Mouse (Mus musculus): ENCODE measurements around the gene Cd69.

- TF ChIP-seq CTCF (IDR thresholded peaks at IDR 0.05; ENCODE audit: borderline replicate concordance, insufficient read depth, low read depth, low read length) (no peak), POLR2A (IDR thresholded peaks at IDR 0.05; ENCODE audit: borderline replicate concordance, insufficient read depth, low read length) (no peak)
These were observed 41.8 kb downstream of the Cd69 start for GRCm38 (mm10) chr6:129233366-129233954.

Measured in cerebellum, adult 2 months (tissue).